Mouse (Mus musculus): Measurements from ENCODE around the gene Eno3. TPM values are rescaled to one million over a fixed set of nuclear protein-coding genes. Genes with fewer than 3 reads are reported as not detected.

Eno3 gene
- polyA plus RNA-seq, 1 experiment from 2014 or later = 126 TPM

DNA sequence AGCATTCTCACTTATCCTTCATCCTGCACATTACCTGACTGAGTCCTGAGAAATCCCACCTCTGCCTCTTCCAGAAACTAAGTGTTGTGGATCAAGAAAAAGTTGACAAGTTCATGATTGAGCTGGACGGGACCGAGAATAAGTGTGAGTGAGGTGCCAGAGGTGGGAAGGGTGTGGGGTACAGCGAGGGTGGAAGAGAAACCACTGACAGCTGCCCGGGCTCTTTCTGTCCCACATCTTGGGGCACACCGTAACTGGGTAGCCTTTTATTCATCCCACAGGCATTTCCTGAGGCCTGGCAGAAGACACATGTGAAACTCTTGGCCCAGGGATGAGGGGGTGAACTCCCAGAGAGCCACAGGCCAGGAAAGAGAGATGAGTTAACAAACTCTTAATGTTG, 1.5 kb downstream of the Eno3 start:
- 0 out of 2 replicates have a peak, but pooled peaks cover under 1% of the 10 kb centered on the region for H3K36me3 ChIP-seq (ENCODE audit: control insufficient read depth, insufficient read depth, low read length)
- H3K9ac ChIP-seq (ENCODE audit: low read length) = no peak overlapping the region
- WGBS = 65% methylated on average over 5 of the region's 5 CpGs
- ATAC-seq (ENCODE audit: insufficient read depth, low FRiP score) = no peak
- no peaks in the 10 kb centered on the region for H3K9me3 ChIP-seq (replicated peaks; ENCODE audit: control insufficient read depth, low read length)
- H3K4me2 ChIP-seq (ENCODE audit: low read depth, low read length) = no peak overlapping the region
- peaks cover 20% of the 10 kb centered on the region for H3K4me1 ChIP-seq (ENCODE audit: control insufficient read depth, insufficient read depth, low read length)
- no peak overlapping the region for H3K27ac ChIP-seq (ENCODE audit: low read length)
- H3K4me3 ChIP-seq (replicated peaks; ENCODE audit: low read length) = no peak overlapping the region
- no peaks in the 10 kb centered on the region for H3K27me3 ChIP-seq (ENCODE audit: control insufficient read depth, insufficient read depth, low read length)

DNA sequence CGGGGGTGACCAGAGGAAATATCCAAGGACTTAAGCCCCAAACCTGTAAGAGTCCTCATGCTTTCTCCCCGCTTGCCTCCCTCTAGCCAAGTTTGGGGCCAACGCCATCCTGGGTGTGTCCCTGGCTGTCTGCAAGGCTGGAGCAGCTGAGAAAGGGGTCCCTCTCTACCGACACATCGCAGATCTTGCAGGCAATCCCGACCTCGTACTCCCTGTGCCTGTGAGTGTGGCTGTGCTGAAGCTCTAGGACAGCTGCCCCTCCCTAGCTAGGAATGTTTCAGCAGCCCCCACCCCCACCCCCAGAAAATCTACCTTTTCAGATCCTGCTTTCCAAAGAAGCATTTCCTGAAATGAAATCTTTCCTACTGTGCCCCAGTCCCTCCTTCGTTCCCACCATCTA, 1.9 kb downstream of the Eno3 start:
- Histone ChIP-seq H3K4me3 (replicated peaks; ENCODE audit: low read length) (no peak overlapping the region), H3K27ac (ENCODE audit: low read length) (no peak overlapping the region), H3K27me3 (ENCODE audit: control insufficient read depth, insufficient read depth, low read length) (no peaks in the 10 kb centered on the region), H3K36me3 (ENCODE audit: control insufficient read depth, insufficient read depth, low read length) (peaks cover 4% of the 10 kb centered on the region; the same call in 1 of the 2 replicates), H3K4me2 (ENCODE audit: low read depth, low read length) (no peak overlapping the region), H3K9ac (ENCODE audit: low read length) (no peak overlapping the region), H3K9me3 (replicated peaks; ENCODE audit: control insufficient read depth, low read length) (no peaks in the 10 kb centered on the region), H3K4me1 (ENCODE audit: control insufficient read depth, insufficient read depth, low read length) (peaks cover 20% of the 10 kb centered on the region)
- 60% methylated on average over 8 of the region's 8 CpGs for WGBS
- no peak for ATAC-seq (ENCODE audit: insufficient read depth, low FRiP score)

DNA sequence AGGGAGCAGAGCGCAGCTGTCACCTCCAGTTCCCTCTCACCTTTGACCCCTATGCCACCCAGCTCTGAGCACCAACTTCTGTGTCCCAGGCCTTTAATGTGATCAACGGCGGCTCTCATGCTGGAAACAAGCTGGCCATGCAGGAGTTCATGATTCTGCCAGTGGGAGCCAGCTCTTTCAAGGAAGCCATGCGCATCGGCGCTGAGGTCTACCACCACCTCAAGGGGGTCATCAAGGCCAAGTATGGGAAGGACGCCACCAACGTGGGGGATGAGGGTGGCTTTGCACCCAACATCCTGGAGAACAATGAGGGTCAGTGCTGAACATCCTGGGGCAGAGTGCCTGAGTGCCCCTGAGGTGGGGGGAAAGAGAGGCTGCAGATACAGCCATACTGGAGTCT, 3.6 kb downstream of the Eno3 start:
- ATAC-seq (ENCODE audit: insufficient read depth, low FRiP score) = no peak
- no peak overlapping the region for H3K4me3 ChIP-seq (replicated peaks; ENCODE audit: low read length)
- WGBS = 87% methylated on average over 8 of the region's 8 CpGs
- no peak overlapping the region for H3K27ac ChIP-seq (ENCODE audit: low read length)
- H3K4me2 ChIP-seq (ENCODE audit: low read depth, low read length) = no peak overlapping the region
- no peak overlapping the region for H3K9ac ChIP-seq (ENCODE audit: low read length)
- no peaks in the 10 kb centered on the region for H3K9me3 ChIP-seq (replicated peaks; ENCODE audit: control insufficient read depth, low read length)
- H3K4me1 ChIP-seq (ENCODE audit: control insufficient read depth, insufficient read depth, low read length) = peaks cover 20% of the 10 kb centered on the region
- H3K27me3 ChIP-seq (ENCODE audit: control insufficient read depth, insufficient read depth, low read length) = no peaks in the 10 kb centered on the region
- peaks cover 15% of the 10 kb centered on the region for H3K36me3 ChIP-seq (ENCODE audit: control insufficient read depth, insufficient read depth, low read length)

DNA sequence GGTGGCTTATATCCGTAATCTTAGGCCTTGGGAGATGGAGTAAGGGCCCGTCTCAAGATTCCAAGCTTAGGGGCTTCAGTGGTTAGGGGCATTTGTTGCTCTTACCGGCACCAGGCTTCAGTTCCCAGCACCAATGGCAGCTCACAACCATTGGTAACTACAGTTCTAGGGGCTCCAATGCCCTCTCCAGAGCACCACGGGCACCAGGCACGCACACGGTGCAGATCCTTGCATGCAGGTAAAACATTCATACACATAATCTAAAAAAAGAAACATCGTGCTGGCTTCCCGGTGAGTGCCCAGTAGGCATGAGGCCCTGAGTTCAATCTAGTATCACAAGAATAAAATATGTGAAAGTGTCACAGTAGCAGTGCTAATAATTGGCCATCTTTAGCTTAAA, 6.1 kb downstream of the Eno3 start:
- Histone ChIP-seq H3K27ac (ENCODE audit: low read length) (no peak overlapping the region), H3K4me1 (ENCODE audit: control insufficient read depth, insufficient read depth, low read length) (peaks cover 10% of the 10 kb centered on the region), H3K27me3 (ENCODE audit: control insufficient read depth, insufficient read depth, low read length) (no peaks in the 10 kb centered on the region), H3K36me3 (ENCODE audit: control insufficient read depth, insufficient read depth, low read length) (peaks cover 15% of the 10 kb centered on the region), H3K4me2 (ENCODE audit: low read depth, low read length) (no peak overlapping the region), H3K9ac (ENCODE audit: low read length) (no peak overlapping the region), H3K9me3 (replicated peaks; ENCODE audit: control insufficient read depth, low read length) (no peaks in the 10 kb centered on the region), H3K4me3 (replicated peaks; ENCODE audit: low read length) (no peak overlapping the region)
- no peak for ATAC-seq (ENCODE audit: insufficient read depth, low FRiP score)
- 90% methylated on average over 8 of the region's 8 CpGs for WGBS

DNA sequence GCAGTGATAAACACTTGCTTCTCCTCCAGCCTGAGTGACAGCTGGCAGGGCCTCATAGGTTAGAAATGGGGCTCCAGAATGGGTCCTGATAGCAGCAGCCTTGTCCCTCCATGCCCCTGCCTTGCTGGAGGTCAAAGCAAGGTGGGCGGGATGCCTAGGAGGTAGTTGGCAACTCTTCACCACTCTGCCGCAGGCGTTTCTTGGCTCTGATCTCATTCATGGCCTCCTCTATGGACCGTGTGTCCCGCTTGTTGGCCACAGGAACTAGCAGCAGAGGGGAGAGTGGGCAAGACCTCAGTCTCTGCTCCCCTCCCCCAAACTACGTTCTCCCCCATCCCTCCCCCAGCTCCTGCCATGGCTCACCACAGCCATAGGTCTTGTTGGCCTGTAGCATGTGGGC, 7.0 kb downstream of the Eno3 start:
- no peak overlapping the region for H3K4me2 ChIP-seq (ENCODE audit: low read depth, low read length)
- no peaks in the 10 kb centered on the region for H3K9me3 ChIP-seq (replicated peaks; ENCODE audit: control insufficient read depth, low read length)
- H3K4me1 ChIP-seq (ENCODE audit: control insufficient read depth, insufficient read depth, low read length) = peaks cover 10% of the 10 kb centered on the region
- H3K36me3 ChIP-seq (ENCODE audit: control insufficient read depth, insufficient read depth, low read length) = peaks cover 15% of the 10 kb centered on the region
- 84% methylated on average over 6 of the region's 6 CpGs for WGBS
- no peak overlapping the region for H3K4me3 ChIP-seq (replicated peaks; ENCODE audit: low read length)
- H3K27me3 ChIP-seq (ENCODE audit: control insufficient read depth, insufficient read depth, low read length) = no peaks in the 10 kb centered on the region
- no peak for ATAC-seq (ENCODE audit: insufficient read depth, low FRiP score)
- no peak overlapping the region for H3K9ac ChIP-seq (ENCODE audit: low read length)
- H3K27ac ChIP-seq (ENCODE audit: low read length) = no peak overlapping the region

DNA sequence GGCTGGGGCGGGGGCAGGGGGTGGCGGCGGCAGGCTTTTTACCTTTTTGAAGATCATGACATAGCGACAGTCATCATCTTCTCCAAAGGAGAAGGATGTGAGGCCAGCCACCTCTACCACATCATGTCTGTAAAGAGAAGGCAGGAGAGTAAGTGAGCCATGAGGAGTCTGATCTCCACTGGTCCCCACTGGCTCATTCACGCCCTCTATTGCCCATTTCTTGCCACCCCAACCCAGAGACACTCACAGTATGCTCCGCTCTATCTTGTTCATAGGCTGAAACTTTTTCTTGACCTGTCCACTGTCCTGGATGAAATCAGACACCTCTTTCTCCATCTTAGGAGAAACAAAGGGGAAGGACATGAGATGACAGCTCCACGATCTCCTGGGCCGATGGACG, 7.7 kb downstream of the Eno3 start:
- WGBS = 92% methylated on average over 9 of the region's 9 CpGs
- peaks cover 15% of the 10 kb centered on the region for H3K36me3 ChIP-seq (ENCODE audit: control insufficient read depth, insufficient read depth, low read length)
- ATAC-seq (ENCODE audit: insufficient read depth, low FRiP score) = no peak

DNA sequence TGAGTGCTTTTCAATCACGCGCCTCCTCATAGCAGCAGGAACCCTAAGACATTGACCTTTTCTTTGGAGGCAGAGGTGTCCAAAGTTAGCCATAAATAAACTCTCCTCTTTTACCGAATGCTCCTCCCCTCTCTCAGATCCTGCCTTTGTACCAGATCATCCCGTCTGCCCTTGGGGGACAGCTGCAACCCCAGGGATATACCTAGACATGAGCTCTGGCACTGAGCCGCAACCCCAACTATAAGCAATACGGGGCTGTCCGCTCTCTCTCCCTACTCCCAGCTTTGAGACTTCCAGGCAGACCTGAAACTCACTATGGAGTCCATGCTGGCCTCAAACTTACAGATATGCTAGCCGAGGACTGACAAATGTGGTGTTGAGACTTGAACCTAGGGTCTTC, 9.7 kb downstream of the Eno3 start:
- Histone ChIP-seq H3K4me3 (replicated peaks; ENCODE audit: low read length) (no peak overlapping the region), H3K4me2 (ENCODE audit: low read depth, low read length) (no peak overlapping the region), H3K36me3 (ENCODE audit: control insufficient read depth, insufficient read depth, low read length) (peaks cover 15% of the 10 kb centered on the region), H3K9ac (ENCODE audit: low read length) (no peak overlapping the region), H3K27me3 (ENCODE audit: control insufficient read depth, insufficient read depth, low read length) (no peaks in the 10 kb centered on the region), H3K4me1 (ENCODE audit: control insufficient read depth, insufficient read depth, low read length) (peaks cover 21% of the 10 kb centered on the region), H3K27ac (ENCODE audit: low read length) (no peak overlapping the region), H3K9me3 (replicated peaks; ENCODE audit: control insufficient read depth, low read length) (no peaks in the 10 kb centered on the region)
- ATAC-seq (ENCODE audit: insufficient read depth, low FRiP score) = no peak
- WGBS = 93% methylated on average over 8 of the region's 8 CpGs

More for the DNA sequence above, 7.7 kb downstream of the Eno3 start:
- Histone ChIP-seq H3K4me2 (ENCODE audit: low read depth, low read length) (no peak overlapping the region), H3K4me3 (replicated peaks; ENCODE audit: low read length) (no peak overlapping the region), H3K9ac (ENCODE audit: low read length) (no peak overlapping the region), H3K9me3 (replicated peaks; ENCODE audit: control insufficient read depth, low read length) (no peaks in the 10 kb centered on the region), H3K27ac (ENCODE audit: low read length) (no peak overlapping the region), H3K27me3 (ENCODE audit: control insufficient read depth, insufficient read depth, low read length) (no peaks in the 10 kb centered on the region), H3K4me1 (ENCODE audit: control insufficient read depth, insufficient read depth, low read length) (peaks cover 10% of the 10 kb centered on the region)

DNA sequence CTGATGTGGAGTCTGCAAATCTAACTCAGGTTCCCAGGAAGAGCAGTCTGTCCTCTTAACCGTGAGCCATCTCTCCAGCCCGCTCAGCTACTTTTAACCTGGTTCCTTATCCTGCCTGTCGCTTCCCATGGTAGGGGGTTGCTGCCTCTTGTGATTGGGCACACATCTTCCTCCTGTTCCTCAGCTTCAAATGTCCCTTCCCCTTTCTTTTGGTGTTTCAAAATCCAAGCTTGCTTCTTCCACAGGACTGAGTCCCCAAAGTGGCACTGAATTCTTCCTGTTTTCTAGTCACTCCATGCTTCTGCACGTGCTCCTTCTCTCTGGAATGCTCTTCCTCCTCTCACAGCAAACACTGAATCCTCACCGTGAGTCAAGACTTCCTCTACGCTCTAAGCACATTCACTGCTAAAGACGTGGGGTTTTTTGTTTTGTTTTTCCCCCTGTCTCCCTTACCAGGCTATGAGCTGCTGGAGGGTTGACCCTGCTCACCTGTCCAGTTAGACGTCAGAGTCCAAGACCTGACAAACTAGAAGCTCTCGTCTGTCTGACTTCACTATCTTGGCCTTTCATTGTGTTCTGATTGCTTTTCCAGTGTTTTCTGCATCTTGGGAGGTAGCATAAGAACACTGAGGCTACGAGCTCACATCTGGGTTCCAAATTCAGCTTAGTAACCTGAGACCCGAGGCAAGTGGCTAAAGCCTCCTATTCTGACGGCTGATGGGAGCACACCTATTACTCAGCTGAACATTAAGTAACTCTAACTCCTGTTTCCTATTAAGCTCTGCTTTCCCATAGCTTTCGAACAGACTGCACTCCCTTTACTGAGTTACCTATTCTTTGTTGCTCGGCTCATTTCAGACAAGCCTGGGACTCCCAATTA, 10.5 kb downstream of the Eno3 start:
- 60% methylated on average over 14 of the region's 14 CpGs for WGBS
- H3K36me3 ChIP-seq (ENCODE audit: control insufficient read depth, insufficient read depth, low read length) = peaks cover 15% of the 10 kb centered on the region
- H3K4me1 ChIP-seq (ENCODE audit: control insufficient read depth, insufficient read depth, low read length) = peaks cover 21% of the 10 kb centered on the region
- peak overlapping the region; percentile 94 for H3K4me2 ChIP-seq (ENCODE audit: low read depth, low read length)
- H3K27ac ChIP-seq (ENCODE audit: low read length) = peak overlapping the region; percentile 99
- no peak for ATAC-seq (ENCODE audit: insufficient read depth, low FRiP score)
- no peaks in the 10 kb centered on the region for H3K27me3 ChIP-seq (ENCODE audit: control insufficient read depth, insufficient read depth, low read length)
- peak overlapping the region; percentile 82 for H3K9ac ChIP-seq (ENCODE audit: low read length)
- peak overlapping the region; percentile 73 for H3K4me3 ChIP-seq (replicated peaks; ENCODE audit: low read length)
- no peaks in the 10 kb centered on the region for H3K9me3 ChIP-seq (replicated peaks; ENCODE audit: control insufficient read depth, low read length)

DNA sequence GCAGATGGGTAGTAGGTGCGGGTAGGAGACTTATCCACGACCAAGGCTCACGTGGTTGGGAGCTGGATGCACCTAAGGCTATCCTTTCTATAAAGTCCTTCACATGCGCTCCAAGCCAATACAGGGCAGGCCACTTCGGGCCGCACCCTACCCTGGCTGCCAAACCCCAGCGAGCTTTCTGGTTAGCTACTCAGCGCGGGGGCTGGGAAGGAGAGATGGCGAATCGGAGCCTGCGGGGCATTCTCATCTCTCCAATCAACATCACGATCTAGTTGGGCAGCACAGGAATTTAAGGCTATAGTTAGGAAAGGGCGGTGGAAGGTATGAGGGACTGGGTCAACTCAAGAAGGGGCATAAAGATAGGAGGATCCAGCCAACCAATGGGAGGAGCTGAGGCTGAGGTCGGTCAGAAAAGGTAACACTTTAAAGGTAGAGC, 11.4 kb downstream of the Eno3 start:
- H3K4me2 ChIP-seq (ENCODE audit: low read depth, low read length) = peak overlapping the region; percentile 94
- H3K4me1 ChIP-seq (ENCODE audit: control insufficient read depth, insufficient read depth, low read length) = peaks cover 21% of the 10 kb centered on the region
- no peaks in the 10 kb centered on the region for H3K9me3 ChIP-seq (replicated peaks; ENCODE audit: control insufficient read depth, low read length)
- H3K4me3 ChIP-seq (replicated peaks; ENCODE audit: low read length) = peak overlapping the region; percentile 73
- WGBS = under 1% methylated on average over 15 of the region's 15 CpGs
- peak overlapping the region; percentile 99 for H3K27ac ChIP-seq (ENCODE audit: low read length)
- peak; percentile 59; the same call in 1 of the 2 replicates for ATAC-seq (ENCODE audit: insufficient read depth, low FRiP score)
- peaks cover 15% of the 10 kb centered on the region for H3K36me3 ChIP-seq (ENCODE audit: control insufficient read depth, insufficient read depth, low read length)
- peak overlapping the region; percentile 82 for H3K9ac ChIP-seq (ENCODE audit: low read length)
- H3K27me3 ChIP-seq (ENCODE audit: control insufficient read depth, insufficient read depth, low read length) = no peaks in the 10 kb centered on the region

Data from stomach, embryonic 16.5 days (tissue).